Mouse (Mus musculus) adrenal gland, adult (tissue): ENCODE measurements at regions not wholly inside any gene's neighbourhood (a gene's known extent, or its start where the extent isn't known, plus 50 kb on each side); places are given as distances from the start of the nearest gene placed in this dataset.

Experiments
- DNase-seq, 2 experiments: peaks; one replicate each; pipeline ENCODE4 v3.0.0; 2022 to 2023; ENCODE audit warnings: low spot score in 1 of 2; ENCODE audit not compliant: inconsistent age in 2 of 2

- no peak for DNase-seq
Observed at GRCm38 (mm10) chr15:29199988-29200387, 972.4 kb upstream of the Ctnnd2 start.

DNA sequence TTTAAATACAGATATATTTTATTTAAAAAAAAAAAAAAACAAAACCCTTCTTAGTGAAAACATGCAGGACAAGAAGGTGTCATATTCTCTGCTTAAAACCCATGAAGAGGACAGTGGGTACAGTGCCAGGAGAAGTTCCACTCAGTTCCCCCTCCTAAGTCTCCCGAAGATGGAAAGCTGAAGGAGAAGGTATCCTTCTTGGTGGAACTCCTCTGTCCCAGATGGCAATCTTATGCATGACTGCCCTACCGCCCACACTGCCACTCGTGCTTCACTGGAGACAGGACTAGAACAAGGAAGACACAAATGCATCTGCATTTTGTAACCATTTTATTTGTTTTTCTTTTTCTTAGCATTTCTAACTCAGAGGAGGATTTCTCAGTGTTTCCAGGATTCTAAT, 948.7 kb upstream of the Ctnnd2 start:
- DNase-seq, result no peak

- DNase-seq, result no peak
Observed at GRCm38 (mm10) chr15:29226889-29227288, 945.5 kb upstream of the Ctnnd2 start.

DNA sequence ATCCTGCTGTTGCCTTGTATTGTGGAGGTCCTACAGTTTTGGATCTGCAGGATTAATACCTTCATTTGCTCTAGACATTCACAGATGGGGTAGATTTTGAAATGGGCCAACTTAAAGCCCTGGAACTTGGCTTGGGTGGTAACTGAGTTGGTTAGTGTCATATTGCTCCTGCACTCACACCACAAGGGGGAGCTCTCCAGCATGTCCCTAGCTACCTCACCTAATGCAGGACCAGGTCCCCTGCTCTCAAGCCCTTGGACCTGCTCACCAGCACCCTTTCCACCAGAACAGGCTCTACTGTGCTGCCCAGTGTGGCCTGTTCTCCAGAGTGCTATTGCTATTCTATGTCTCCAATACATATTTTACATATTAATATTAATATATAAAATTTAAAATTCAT, 937.8 kb upstream of the Ctnnd2 start:
- peak in 1 of 2 experiments; percentile 46 for DNase-seq

- DNase-seq, result no peak
Observed at GRCm38 (mm10) chr15:29255152-29255551, 917.2 kb upstream of the Ctnnd2 start.

DNA sequence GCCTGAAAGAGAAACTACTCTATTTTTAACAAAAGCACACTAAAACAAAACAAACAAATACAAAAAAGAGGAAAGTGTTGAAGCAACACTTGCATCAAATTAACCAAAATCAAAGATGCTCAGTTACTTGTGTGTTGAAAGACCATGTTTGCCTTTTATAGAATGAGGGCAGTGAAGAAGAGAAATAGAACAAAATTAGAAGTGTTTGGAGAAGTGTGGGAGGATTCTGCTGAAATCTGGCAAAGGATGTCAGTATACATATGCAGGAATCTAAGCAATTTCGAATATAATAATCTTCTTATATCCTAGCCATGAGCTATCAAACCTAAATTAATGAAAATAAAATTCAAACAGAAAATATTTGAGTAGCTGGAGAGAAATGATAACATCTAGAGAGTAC, 905.6 kb upstream of the Ctnnd2 start:
- no peak for DNase-seq

- no peak for DNase-seq
Observed at GRCm38 (mm10) chr15:29296454-29296853, 875.9 kb upstream of the Ctnnd2 start.
